Mouse (Mus musculus): Measurements from ENCODE around the gene Eif4a1. TPM values are rescaled to one million over a fixed set of nuclear protein-coding genes. Genes with fewer than 3 reads are reported as not detected.

Eif4a1 gene
- total and polyA plus RNA-seq, 3 experiments, result 1,622 to 2,161 (median 1,728) TPM

DNA sequence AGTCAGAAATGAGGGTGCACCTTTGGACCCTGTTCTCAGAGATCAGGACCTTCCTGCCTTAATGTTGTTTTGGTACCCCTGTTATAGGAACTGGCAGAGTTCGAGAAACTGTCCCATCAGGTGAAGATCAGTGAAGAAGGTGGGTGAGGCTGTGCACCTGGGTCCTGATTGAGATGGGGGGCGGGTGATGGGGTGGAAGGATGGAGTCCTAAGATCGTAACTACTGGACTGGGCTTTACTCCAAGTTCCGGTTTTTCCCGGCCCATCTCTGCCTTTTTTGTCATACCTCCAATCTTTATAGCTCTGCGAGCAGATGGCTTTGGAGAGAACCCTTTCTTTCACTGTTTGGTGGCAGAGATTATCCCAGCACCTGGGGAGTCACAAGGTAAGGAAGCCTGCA, 49.8 kb downstream of the Eif4a1 start:
- H3K27me3 ChIP-seq (replicated peaks), result peaks cover 40% of the 10 kb centered on the region
- no peaks in the 10 kb centered on the region for H3K4me1 ChIP-seq (ENCODE audit: control insufficient read depth in 1 of 2, insufficient read depth in 2 of 2)
- no peak for DNase-seq (ENCODE audit: extremely low read depth)
- H3K36me3 ChIP-seq (replicated peaks in 1 of 2; ENCODE audit: control insufficient read depth in 1 of 2, insufficient read depth in 1 of 2, low read length in 1 of 2), result no peaks in the 10 kb centered on the region
- H3K9me3 ChIP-seq (replicated peaks; ENCODE audit: low read length), result no peaks in the 10 kb centered on the region
- no peak overlapping the region for H3K27ac ChIP-seq (ENCODE audit: insufficient read depth, low read depth)
- no peak overlapping the region for H3K4me2 ChIP-seq (ENCODE audit: insufficient read depth, low read depth, poor library complexity, severe bottlenecking)
- TF ChIP-seq SMC3 (IDR thresholded peaks at IDR 0.05; ENCODE audit: low read depth, low read length) (no peak), NRF1 (IDR thresholded peaks at IDR 0.05; ENCODE audit: low read depth, low read length) (no peak), CTCF (conservative IDR thresholded peaks at IDR 0.05 in 1 of 2, IDR thresholded peaks at IDR 0.05 in 1 of 2; ENCODE audit: low read depth in 2 of 2, low read length in 2 of 2) (no peak), MXI1 (IDR thresholded peaks at IDR 0.05; ENCODE audit: low read depth, low read length) (no peak), USF1 (IDR thresholded peaks at IDR 0.05; ENCODE audit: low read depth, low read length) (no peak), MYC (IDR thresholded peaks at IDR 0.05; ENCODE audit: low read depth, low read length) (no peak), E2F4 (IDR thresholded peaks at IDR 0.05; ENCODE audit: insufficient replicate concordance, low read depth, low read length) (no peak), EP300 (IDR thresholded peaks at IDR 0.05; ENCODE audit: low read length) (no peak), HCFC1 (IDR thresholded peaks at IDR 0.05; ENCODE audit: low read depth, low read length) (no peak), RAD21 (IDR thresholded peaks at IDR 0.05; ENCODE audit: low read depth, low read length) (no peak), MAFK (IDR thresholded peaks at IDR 0.05; ENCODE audit: insufficient replicate concordance, low read length) (no peak)
- dilution Hi-C loops (cut with MboI; ENCODE audit: extremely low pct_ligation_motif_present, extremely low pct_unique_long_range_greater_than_20kb, low sequenced_read_pairs) (no loop called here), in situ Hi-C loops (cut with MboI; ENCODE audit: low pct_ligation_motif_present, low pct_unique_long_range_greater_than_20kb, low sequenced_read_pairs) (no loop called here)
- H3K9ac ChIP-seq (ENCODE audit: insufficient read depth, low read depth), result no peak overlapping the region
- H3K79me2 ChIP-seq (replicated peaks; ENCODE audit: control insufficient read depth, extremely low read depth, insufficient read depth, poor library complexity, severe bottlenecking), result no peaks in the 10 kb centered on the region
- no peak overlapping the region for H3K4me3 ChIP-seq (replicated peaks in 1 of 3; ENCODE audit: low read depth in 2 of 3, low read length in 2 of 3, poor library complexity in 1 of 3)

DNA sequence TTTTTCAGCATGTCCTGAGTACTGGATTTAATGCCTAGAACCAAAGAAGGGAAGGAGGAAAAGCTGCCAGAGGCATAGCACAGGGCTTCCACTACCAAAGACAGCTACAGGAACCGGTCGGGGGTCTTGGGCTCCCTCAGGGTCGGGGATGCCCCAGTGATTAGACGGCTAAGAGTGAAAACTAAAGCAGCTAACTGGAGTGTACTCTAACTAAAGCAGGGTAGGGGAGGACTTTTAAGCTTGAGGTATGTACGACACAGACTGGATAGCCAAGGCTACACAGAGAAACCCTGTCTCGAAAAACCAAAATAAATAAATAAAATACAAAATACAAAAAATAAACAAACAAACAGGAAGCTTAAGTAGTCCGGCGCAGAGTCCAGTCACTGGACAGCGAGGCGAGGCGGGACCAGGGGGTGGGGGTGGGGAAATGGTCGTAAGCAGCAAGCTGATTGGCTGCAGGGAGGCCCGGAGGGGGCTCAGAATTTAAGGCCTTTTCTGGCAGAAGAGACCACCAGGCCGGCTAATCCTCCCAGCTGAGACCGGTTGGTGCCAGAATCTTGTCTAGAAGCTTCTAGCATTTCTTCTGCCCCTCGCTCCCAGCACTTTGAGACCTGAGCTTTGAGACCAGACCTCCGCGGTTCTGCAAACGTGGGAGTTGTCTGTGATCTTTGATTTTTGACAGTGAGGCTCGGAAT, 50.5 kb downstream of the Eif4a1 start, which contains the start of gene Sat2:
Sat2 (plus strand) TSS at position 454 of the 698 bp plus-strand sequence.
- in situ Hi-C loops (cut with MboI; ENCODE audit: low pct_ligation_motif_present, low pct_unique_long_range_greater_than_20kb, low sequenced_read_pairs) (no loop called here), dilution Hi-C loops (cut with MboI; ENCODE audit: extremely low pct_ligation_motif_present, extremely low pct_unique_long_range_greater_than_20kb, low sequenced_read_pairs) (no loop called here)
- Histone ChIP-seq H3K79me2 (replicated peaks; ENCODE audit: control insufficient read depth, extremely low read depth, insufficient read depth, poor library complexity, severe bottlenecking) (no peaks in the 10 kb centered on the region), H3K36me3 (replicated peaks in 1 of 2; ENCODE audit: control insufficient read depth in 1 of 2, insufficient read depth in 1 of 2, low read length in 1 of 2) (no peaks in the 10 kb centered on the region), H3K4me3 (replicated peaks in 1 of 3; ENCODE audit: low read depth in 2 of 3, low read length in 2 of 3, poor library complexity in 1 of 3) (peak within 1 kb of the TSS in 1 of 3 experiments; percentile 41), H3K4me1 (ENCODE audit: control insufficient read depth in 1 of 2, insufficient read depth in 2 of 2) (no peaks in the 10 kb centered on the region), H3K9me3 (replicated peaks; ENCODE audit: low read length) (no peaks in the 10 kb centered on the region), H3K27ac (ENCODE audit: insufficient read depth, low read depth) (no peak within 1 kb of the TSS), H3K27me3 (replicated peaks) (peaks cover 46% of the 10 kb centered on the region), H3K9ac (ENCODE audit: insufficient read depth, low read depth) (no peak within 1 kb of the TSS), H3K4me2 (ENCODE audit: insufficient read depth, low read depth, poor library complexity, severe bottlenecking) (no peak within 1 kb of the TSS)
- TF ChIP-seq PAX5 (IDR thresholded peaks at IDR 0.05; ENCODE audit: low read length), result no peak
- no peak for TF ChIP-seq IRF4 (IDR thresholded peaks at IDR 0.05; ENCODE audit: low read depth, low read length)
- TF ChIP-seq NELFE (IDR thresholded peaks at IDR 0.05; ENCODE audit: low read depth, low read length), result no peak
- no peak for TF ChIP-seq MYC (IDR thresholded peaks at IDR 0.05; ENCODE audit: low read depth, low read length)
- no peak for DNase-seq (ENCODE audit: extremely low read depth)

Measured in CH12.LX (cell line).